Mouse (Mus musculus): Measurements from ENCODE around the gene Galnt7. TPM values are rescaled to one million over a fixed set of nuclear protein-coding genes. Genes with fewer than 3 reads are reported as not detected.
A peak's percentile ranks its signal among the peaks of the same experiment; 100 is the strongest.

Galnt7 gene
- polyA plus RNA-seq (2015; fragmentation: Nextera tagmentation; extraction: Ambion mirVana) = 11.7 and 14.7 TPM in 2 replicates

DNA sequence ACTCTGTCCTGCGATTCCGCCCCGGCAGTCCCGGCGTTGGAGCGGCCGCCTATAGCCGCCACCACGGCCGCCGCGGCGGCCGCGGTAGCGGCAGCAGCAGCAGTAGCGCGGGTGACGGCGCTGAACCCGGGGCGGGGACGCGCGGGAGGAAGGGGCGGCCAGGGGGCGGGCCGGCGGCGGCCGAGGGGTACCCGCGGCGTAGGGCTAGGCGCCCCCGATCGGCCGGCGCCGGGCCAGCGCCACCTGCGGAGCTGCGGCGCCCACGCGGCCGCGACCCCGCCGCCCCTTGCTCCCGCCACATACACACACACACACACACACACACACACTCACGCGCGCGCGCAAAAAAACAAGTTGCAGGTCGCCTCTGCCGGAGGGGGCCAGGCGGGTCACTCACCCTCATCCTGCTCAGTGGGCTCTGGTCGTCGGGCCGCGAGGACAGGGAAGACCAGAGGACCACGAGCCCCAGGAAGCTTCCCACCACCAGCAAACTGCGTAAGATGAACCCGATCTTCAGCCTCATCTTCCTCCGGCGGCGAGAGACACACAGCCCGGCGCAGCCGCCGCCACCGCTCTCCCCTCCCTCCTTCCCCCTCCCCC lies at the start of gene Galnt7:
TSS of gene Galnt7 (minus strand) at position 577 of the 600 bp plus-strand sequence.
- peak within 1 kb of the TSS; percentile 96 for H3K4me2 ChIP-seq
- H3K9me3 ChIP-seq = no peaks in the 10 kb centered on the region
- no peaks in the 10 kb centered on the region for H3K27me3 ChIP-seq
- WGBS = under 1% methylated on average over 30 of the region's 74 CpGs
- peaks cover 21% of the 10 kb centered on the region for H3K4me1 ChIP-seq (replicated peaks)
- ATAC-seq (ENCODE audit: low read depth) = peak; percentile 93
- peak within 1 kb of the TSS; percentile 88 for H3K4me3 ChIP-seq
- H3K9ac ChIP-seq = peak within 1 kb of the TSS; percentile 94
- no peaks in the 10 kb centered on the region for H3K36me3 ChIP-seq
- H3K27ac ChIP-seq (replicated peaks) = peak within 1 kb of the TSS; percentile 92

DNA sequence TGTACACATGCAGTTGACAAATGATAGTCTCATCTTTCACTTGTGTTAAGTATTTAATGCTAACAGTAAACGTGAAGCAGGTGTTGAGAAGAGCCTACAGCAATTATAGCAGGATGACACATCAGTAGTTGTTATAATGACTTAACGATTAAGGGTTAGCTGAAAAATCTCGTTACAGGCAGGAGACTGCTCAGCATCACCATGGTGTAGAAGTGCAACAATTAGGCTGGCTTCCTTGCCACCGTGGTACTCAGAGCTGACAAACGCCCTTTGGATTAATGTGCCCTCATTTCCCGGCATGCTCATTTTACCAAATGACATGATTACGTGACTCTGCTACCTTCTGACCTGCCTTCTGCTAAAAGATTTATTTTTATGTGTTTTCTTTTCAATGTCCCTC lies 35.8 kb upstream of the Galnt7 start:
- 33% methylated on average over 7 of the region's 7 CpGs for WGBS
- ATAC-seq (ENCODE audit: low read depth) = no peak

DNA sequence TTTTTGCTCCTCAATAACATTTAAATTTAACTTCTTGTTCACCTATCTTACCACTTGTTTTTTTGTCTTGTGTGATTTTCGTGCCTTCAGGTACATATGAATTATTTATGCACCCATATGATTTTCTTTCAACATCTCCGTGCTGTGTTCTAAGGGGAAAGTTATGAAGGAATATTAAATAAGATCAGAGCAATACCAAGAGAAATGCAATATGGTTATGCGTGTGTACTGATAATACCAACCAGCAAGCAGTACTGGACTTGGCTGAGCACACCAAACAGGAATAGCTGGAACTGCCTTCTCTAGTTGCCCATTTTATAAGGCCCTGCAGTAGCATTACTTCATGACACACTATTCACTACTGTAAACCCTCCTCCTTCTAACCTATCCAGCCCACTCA lies 33.0 kb upstream of the Galnt7 start:
- 82% methylated on average over 3 of the region's 3 CpGs for WGBS
- H3K9me3 ChIP-seq = no peaks in the 10 kb centered on the region
- ATAC-seq (ENCODE audit: low read depth) = no peak
- H3K9ac ChIP-seq = no peak overlapping the region
- no peaks in the 10 kb centered on the region for H3K27me3 ChIP-seq
- no peaks in the 10 kb centered on the region for H3K36me3 ChIP-seq
- no peak overlapping the region for H3K4me2 ChIP-seq
- H3K4me1 ChIP-seq (replicated peaks) = peaks cover 4% of the 10 kb centered on the region; the same call in 1 of the 2 replicates
- H3K27ac ChIP-seq (replicated peaks) = no peak overlapping the region
- no peak overlapping the region for H3K4me3 ChIP-seq

More for the DNA sequence above, 35.8 kb upstream of the Galnt7 start:
- H3K9ac ChIP-seq = no peak overlapping the region
- H3K9me3 ChIP-seq = no peaks in the 10 kb centered on the region
- no peaks in the 10 kb centered on the region for H3K36me3 ChIP-seq
- peaks cover 4% of the 10 kb centered on the region; the same call in 1 of the 2 replicates for H3K4me1 ChIP-seq (replicated peaks)
- H3K4me3 ChIP-seq = no peak overlapping the region
- H3K27ac ChIP-seq (replicated peaks) = no peak overlapping the region
- no peaks in the 10 kb centered on the region for H3K27me3 ChIP-seq
- no peak overlapping the region for H3K4me2 ChIP-seq

DNA sequence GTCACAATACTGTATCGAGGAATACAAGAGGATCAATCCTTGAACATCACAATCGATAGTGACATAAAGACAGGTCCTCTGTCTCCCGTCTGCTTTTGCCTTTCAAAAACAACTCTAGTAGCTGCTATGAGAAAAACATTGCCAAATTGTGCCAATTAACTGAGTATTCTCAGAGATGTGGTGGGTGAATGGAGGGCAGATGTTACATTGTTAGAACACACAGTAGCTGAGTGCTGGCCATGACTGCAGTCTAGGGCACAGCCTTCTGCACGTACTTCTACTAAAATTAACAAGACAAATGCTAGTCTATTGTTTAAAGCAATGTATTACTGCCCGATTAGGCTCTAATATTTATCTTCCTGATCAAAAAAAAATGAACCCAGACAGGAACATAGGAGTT lies 27.2 kb upstream of the Galnt7 start:
- no peak overlapping the region for H3K4me2 ChIP-seq
- H3K36me3 ChIP-seq = no peaks in the 10 kb centered on the region
- no peak overlapping the region for H3K9ac ChIP-seq
- H3K9me3 ChIP-seq = no peaks in the 10 kb centered on the region
- H3K27ac ChIP-seq (replicated peaks) = no peak overlapping the region
- H3K4me1 ChIP-seq (replicated peaks) = no peaks in the 10 kb centered on the region; the same call in 1 of the 2 replicates
- no peak for ATAC-seq (ENCODE audit: low read depth)
- WGBS = 79% methylated on average over 5 of the region's 5 CpGs
- no peaks in the 10 kb centered on the region for H3K27me3 ChIP-seq
- no peak overlapping the region for H3K4me3 ChIP-seq

DNA sequence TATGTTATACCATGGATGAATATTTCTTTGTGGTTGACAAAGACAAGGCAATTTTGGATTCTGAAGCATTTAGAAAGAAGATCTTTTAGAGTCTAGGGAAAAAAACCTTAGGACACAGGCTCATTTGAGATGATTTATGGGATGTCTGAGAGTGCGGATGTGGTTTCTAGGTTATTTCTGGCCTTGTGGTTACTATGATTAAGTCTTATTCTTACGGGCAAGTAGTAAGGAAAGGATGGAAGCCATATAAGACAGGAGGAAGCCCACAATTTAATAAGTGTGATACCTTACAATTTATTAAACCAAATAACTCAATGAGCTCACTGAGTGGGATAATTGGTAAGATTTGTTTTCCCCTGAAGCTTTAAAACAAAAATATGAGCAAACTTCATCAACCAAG lies 11.3 kb upstream of the Galnt7 start:
- Histone ChIP-seq H3K9me3 (no peaks in the 10 kb centered on the region), H3K27me3 (no peaks in the 10 kb centered on the region), H3K27ac (replicated peaks) (no peak overlapping the region), H3K4me3 (no peak overlapping the region), H3K4me2 (no peak overlapping the region), H3K4me1 (replicated peaks) (no peaks in the 10 kb centered on the region), H3K36me3 (no peaks in the 10 kb centered on the region), H3K9ac (no peak overlapping the region)
- ATAC-seq (ENCODE audit: low read depth) = no peak
- WGBS = 71% methylated on average over 2 of the region's 2 CpGs

DNA sequence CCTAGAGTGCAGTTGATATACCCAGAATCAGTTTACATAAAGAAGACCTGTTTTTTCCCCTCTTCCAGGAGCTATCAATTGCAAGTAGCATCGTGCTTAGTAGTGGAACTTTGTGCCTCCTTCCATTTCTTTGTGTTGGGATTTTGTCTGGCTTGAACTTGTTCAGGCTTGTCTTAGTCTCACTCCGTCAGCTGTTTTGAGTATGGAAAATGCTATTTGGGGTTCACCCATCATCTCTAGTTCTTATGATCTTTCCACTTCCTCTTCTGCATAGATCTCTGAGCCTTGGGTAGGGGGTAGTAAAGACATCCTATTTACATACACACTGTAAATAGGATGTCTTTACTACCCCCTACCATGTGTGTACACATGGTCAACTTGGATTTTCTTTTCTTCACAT lies 7.2 kb upstream of the Galnt7 start:
- no peaks in the 10 kb centered on the region for H3K27me3 ChIP-seq
- ATAC-seq (ENCODE audit: low read depth) = no peak
- H3K4me3 ChIP-seq = no peak overlapping the region
- H3K4me1 ChIP-seq (replicated peaks) = no peaks in the 10 kb centered on the region
- no peaks in the 10 kb centered on the region for H3K36me3 ChIP-seq
- H3K9me3 ChIP-seq = no peaks in the 10 kb centered on the region
- H3K27ac ChIP-seq (replicated peaks) = no peak overlapping the region
- H3K9ac ChIP-seq = no peak overlapping the region
- WGBS = 91% methylated on average over 2 of the region's 2 CpGs
- no peak overlapping the region for H3K4me2 ChIP-seq

DNA sequence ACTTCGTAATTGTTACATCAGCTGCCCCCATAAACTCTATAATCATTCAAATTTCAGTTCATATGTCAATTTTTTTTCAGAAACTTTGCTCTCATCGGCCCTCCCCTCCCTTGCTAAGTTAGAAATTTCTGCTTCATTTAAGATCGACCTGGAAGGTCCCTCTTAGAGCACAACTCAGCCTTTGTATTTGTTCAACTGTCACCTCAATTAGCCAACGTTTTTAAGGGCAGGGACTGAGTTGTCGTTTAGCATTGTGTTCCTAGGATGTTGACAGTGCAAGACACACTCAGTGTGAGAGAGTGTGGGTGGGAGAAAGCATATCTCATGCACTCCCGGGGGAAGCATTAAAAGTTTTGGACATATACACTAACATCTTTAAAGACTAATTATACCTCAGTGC lies 3.6 kb upstream of the Galnt7 start:
- Histone ChIP-seq H3K4me2 (no peak overlapping the region), H3K27ac (replicated peaks) (no peak overlapping the region), H3K9me3 (no peaks in the 10 kb centered on the region), H3K27me3 (no peaks in the 10 kb centered on the region), H3K9ac (no peak overlapping the region), H3K36me3 (no peaks in the 10 kb centered on the region), H3K4me1 (replicated peaks) (peaks cover 8% of the 10 kb centered on the region), H3K4me3 (no peak overlapping the region)
- no peak for ATAC-seq (ENCODE audit: low read depth)
- WGBS = 38% methylated on average over 6 of the region's 6 CpGs

DNA sequence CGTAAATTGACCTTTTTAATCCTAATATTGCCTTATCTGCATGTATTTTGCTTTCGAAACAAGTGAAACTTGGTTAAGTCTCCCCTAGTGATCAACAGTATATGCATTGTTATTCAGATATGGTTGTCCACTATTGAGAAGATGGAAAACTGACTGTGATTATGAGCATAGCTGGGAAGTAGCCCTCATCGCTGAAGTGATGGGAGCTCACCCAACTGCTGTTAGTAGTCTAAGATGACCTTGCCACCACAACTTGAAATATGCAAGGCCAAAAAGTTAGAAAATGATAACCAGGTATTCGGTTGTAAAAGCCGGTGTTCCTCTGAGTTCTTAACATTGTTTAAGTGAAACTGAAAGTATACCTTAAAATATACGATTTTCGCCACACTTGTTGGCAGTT lies 1.3 kb upstream of the Galnt7 start:
- 89% methylated on average over 7 of the region's 7 CpGs for WGBS
- Histone ChIP-seq H3K36me3 (no peaks in the 10 kb centered on the region), H3K4me2 (no peak overlapping the region), H3K9me3 (no peaks in the 10 kb centered on the region), H3K9ac (no peak overlapping the region), H3K4me3 (no peak overlapping the region), H3K4me1 (replicated peaks) (peaks cover 21% of the 10 kb centered on the region), H3K27me3 (no peaks in the 10 kb centered on the region), H3K27ac (replicated peaks) (0 out of 2 replicates have a peak overlapping the region, but pooled peaks have one; percentile 92)
- no peak for ATAC-seq (ENCODE audit: low read depth)

DNA sequence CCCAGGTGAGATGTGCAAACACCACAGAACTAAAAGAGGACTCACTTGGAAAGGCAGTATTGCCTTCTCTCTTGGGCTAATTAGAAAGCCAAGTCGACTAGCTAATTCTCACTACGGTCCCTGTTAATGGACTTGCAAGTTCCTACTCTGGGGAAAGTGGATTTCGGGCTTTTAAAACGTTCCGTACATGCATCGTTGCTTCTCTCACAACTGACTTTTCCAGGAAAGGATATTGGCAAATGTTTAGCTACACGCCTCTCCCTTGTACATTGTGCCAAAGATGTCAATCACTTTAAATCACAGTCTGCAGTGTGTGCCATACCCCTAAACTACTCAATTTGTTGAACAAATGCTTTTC lies 915 bp upstream of the Galnt7 start:
- Histone ChIP-seq H3K9me3 (no peaks in the 10 kb centered on the region), H3K4me3 (peak overlapping the region; percentile 88), H3K27me3 (no peaks in the 10 kb centered on the region), H3K9ac (no peak overlapping the region), H3K4me1 (replicated peaks) (peaks cover 21% of the 10 kb centered on the region), H3K4me2 (peak overlapping the region; percentile 96), H3K36me3 (no peaks in the 10 kb centered on the region), H3K27ac (replicated peaks) (0 out of 2 replicates have a peak overlapping the region, but pooled peaks have one; percentile 92)
- no peak for ATAC-seq (ENCODE audit: low read depth)
- 16% methylated on average over 7 of the region's 7 CpGs for WGBS

DNA sequence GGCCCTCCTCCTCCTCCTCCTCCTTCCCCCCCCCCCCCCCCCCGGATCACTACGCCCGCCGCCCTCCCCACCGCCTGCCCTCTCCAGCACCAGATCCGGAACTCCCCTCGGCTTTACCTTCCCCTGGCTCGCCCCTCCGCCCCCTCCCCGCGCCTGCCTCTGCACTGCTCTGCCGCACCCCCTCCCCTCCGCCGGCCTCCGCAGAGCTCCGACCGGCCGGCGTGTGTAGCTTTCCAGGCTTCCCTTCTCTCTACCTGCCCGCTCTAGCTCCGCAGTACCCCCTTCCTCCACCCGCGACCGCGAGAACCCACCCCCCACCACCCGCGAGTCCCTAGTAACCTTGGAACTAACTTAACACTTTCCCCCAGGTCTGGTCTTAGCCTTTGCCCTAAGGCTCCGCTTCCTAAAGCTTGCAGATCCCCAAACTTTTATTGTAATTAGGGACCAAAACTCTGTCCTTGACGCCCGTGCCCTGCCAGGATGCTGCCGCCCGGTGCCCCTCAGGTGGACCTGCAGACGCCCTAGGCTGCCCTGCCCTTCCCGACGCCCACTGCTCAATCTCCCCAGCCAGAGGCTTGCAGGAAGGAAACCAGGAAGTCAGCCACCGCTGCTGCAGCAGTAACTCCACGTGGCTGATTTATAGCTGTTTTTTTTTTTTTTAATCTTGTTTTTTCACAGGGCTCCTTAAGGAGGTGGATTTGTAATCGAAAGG lies 380 bp upstream of the Galnt7 start:
- H3K27ac ChIP-seq (replicated peaks) = peak overlapping the region; percentile 92; the same call in 1 of the 2 replicates
- 2% methylated on average over 25 of the region's 38 CpGs for WGBS
- ATAC-seq (ENCODE audit: low read depth) = peak; percentile 84
- H3K27me3 ChIP-seq = no peaks in the 10 kb centered on the region
- no peaks in the 10 kb centered on the region for H3K36me3 ChIP-seq
- peak overlapping the region; percentile 94 for H3K9ac ChIP-seq
- H3K4me2 ChIP-seq = peak overlapping the region; percentile 96
- H3K4me3 ChIP-seq = peak overlapping the region; percentile 88
- peaks cover 21% of the 10 kb centered on the region for H3K4me1 ChIP-seq (replicated peaks)
- no peaks in the 10 kb centered on the region for H3K9me3 ChIP-seq

DNA sequence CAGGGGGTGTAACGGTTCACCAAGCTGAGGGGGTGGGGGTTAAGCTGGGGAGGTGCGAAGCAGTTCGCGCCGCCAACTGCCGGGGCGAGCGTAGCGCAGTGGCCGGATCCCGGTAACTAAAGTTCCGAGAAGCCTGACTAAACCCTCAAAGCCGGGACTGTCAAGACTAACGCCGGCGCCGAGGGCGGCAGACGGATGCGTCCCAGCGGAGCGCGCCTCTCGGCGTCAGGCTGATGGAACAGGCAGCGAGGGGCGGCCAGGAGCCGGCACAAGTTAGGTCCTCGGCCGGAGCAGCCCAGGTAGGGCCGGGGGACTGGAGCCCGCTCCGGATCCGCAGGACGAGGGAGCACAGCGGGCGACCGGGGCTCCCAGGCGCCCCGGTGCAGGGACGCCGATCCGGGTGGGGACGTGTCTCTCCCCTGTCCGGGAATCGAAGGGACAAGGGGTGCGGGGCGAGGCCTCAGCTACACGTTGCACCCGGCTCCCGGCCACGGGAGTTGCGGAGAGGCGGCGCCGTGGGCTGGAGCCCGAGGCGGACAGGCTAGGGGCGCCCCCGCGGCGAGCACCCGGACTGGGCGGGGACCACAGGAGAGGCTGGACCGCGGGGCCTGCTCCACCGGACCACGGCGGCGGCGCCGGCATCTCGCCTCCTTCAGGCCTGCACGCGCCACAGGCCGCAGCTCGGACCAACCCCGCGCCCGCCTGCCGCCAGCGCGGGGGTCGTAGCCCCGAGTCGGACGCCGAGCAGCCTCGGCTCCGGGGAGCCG lies 960 bp downstream of the Galnt7 start:
- ATAC-seq (ENCODE audit: low read depth) = peak; percentile 87

DNA sequence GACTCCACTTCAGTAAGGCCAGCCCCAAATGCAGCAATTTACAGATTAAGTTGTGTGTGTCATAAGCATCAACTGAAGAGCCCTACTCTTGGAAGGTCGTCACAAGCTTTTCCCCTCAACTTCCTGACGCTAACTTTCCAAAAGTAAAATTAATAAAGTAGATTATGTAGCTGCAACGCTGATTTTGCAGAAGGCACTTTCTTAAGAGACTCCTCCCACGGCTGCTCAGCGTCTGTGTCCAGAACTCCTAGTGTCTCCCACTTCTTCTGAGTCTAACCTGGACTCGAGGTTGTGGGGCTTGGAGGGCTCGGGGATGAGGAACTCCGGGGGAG lies 1.5 kb downstream of the Galnt7 start:
- H3K4me2 ChIP-seq = peak overlapping the region; percentile 96
- peaks cover 21% of the 10 kb centered on the region for H3K4me1 ChIP-seq (replicated peaks)
- H3K9ac ChIP-seq = peak overlapping the region; percentile 94
- H3K27ac ChIP-seq (replicated peaks) = peak overlapping the region; percentile 92
- H3K36me3 ChIP-seq = no peaks in the 10 kb centered on the region
- H3K27me3 ChIP-seq = no peaks in the 10 kb centered on the region
- no peak for ATAC-seq (ENCODE audit: low read depth)
- H3K9me3 ChIP-seq = no peaks in the 10 kb centered on the region
- H3K4me3 ChIP-seq = peak overlapping the region; percentile 88
- WGBS = under 1% methylated on average over 8 of the region's 8 CpGs

More for the DNA sequence above, 960 bp downstream of the Galnt7 start:
- WGBS = under 1% methylated on average over 89 of the region's 91 CpGs
- H3K9me3 ChIP-seq = no peaks in the 10 kb centered on the region
- H3K27ac ChIP-seq (replicated peaks) = peak overlapping the region; percentile 92
- H3K4me1 ChIP-seq (replicated peaks) = peaks cover 21% of the 10 kb centered on the region
- peak overlapping the region; percentile 94 for H3K9ac ChIP-seq
- no peaks in the 10 kb centered on the region for H3K27me3 ChIP-seq
- peak overlapping the region; percentile 96 for H3K4me2 ChIP-seq
- H3K36me3 ChIP-seq = no peaks in the 10 kb centered on the region
- peak overlapping the region; percentile 88 for H3K4me3 ChIP-seq
